Mouse (Mus musculus): ENCODE data around the gene Zfp628. TPM values are rescaled to one million over a fixed set of nuclear protein-coding genes. Genes with fewer than 3 reads are reported as not detected.
"Not testable (repeated sequence)": the region's sequence is repeated elsewhere in the genome, so short reads cannot be mapped to it uniquely, and the experiment has no call there.

Zfp628 gene
- total RNA-seq (2021) = 10 to 100 TPM in 1 of 2 experiments, 1 to 10 TPM in 1; 9.9 to 10.5 TPM
- long read RNA-seq, experiment 1, partial matches to known transcripts = 2 of 8 reads
- long read RNA-seq, experiment 1, other reads (novel, unspliced or antisense) = 4 of 8 reads
- long read RNA-seq, experiment 2, partial matches to known transcripts = 0 of 2 reads
- long read RNA-seq, experiment 2, other reads (novel, unspliced or antisense) = 1 of 2 reads

GRCm38 (mm10) chr7:4915007-4915665, at the start of gene Zfp628:
Gene Zfp628 (plus strand): TSS chr7:4915217.
- peak; percentile 95 for DNase-seq

- DNase-seq = peak; percentile 93
Observed at GRCm38 (mm10) chr7:4865579-4866493, 49.2 kb upstream of the Zfp628 start.

- DNase-seq = no peak
Observed at GRCm38 (mm10) chr7:4866631-4867180, 48.3 kb upstream of the Zfp628 start.

- no peak for DNase-seq
Observed at GRCm38 (mm10) chr7:4870133-4870532, 44.9 kb upstream of the Zfp628 start, which contains the start of gene Isoc2b. Gene Isoc2b (minus strand): TSS chr7:4870258.

- peak; percentile 77 for DNase-seq
Observed at GRCm38 (mm10) chr7:4876753-4877221, 38.2 kb upstream of the Zfp628 start, which contains the start of gene Isoc2a. Gene Isoc2a (plus strand): TSS chr7:4877153.

GRCm38 (mm10) chr7:4877226-4877625, 37.8 kb upstream of the Zfp628 start:
- DNase-seq = no peak

- no peak for DNase-seq
Observed at GRCm38 (mm10) chr7:4878186-4878585, 36.8 kb upstream of the Zfp628 start.

GRCm38 (mm10) chr7:4879036-4879435, 36.0 kb upstream of the Zfp628 start:
- DNase-seq = not testable (repeated sequence)

GRCm38 (mm10) chr7:4886680-4887079, 28.3 kb upstream of the Zfp628 start:
- no peak for DNase-seq

- DNase-seq = no peak
Observed at GRCm38 (mm10) chr7:4895186-4895585, 19.8 kb upstream of the Zfp628 start.

GRCm38 (mm10) chr7:4898851-4899648, 16.0 kb upstream of the Zfp628 start:
- no peak for DNase-seq

- peak; percentile 42 for DNase-seq
Observed at GRCm38 (mm10) chr7:4899649-4900522, 15.1 kb upstream of the Zfp628 start.

- no peak for DNase-seq
Observed at GRCm38 (mm10) chr7:4900523-4900851, 14.5 kb upstream of the Zfp628 start.

- peak; percentile 41 for DNase-seq
Observed at GRCm38 (mm10) chr7:4901171-4901570, 13.8 kb upstream of the Zfp628 start.

GRCm38 (mm10) chr7:4902404-4902803, 12.6 kb upstream of the Zfp628 start:
- no peak for DNase-seq

GRCm38 (mm10) chr7:4906466-4906950, 8.5 kb upstream of the Zfp628 start, which contains the start of gene Gm36210:
Gene Gm36210 (minus strand): TSS chr7:4906516.
- no peak for DNase-seq

- DNase-seq = peak; percentile 84
Observed at GRCm38 (mm10) chr7:4911561-4911960, 3.5 kb upstream of the Zfp628 start.

GRCm38 (mm10) chr7:4912248-4912647, 2.8 kb upstream of the Zfp628 start:
- no peak for DNase-seq

GRCm38 (mm10) chr7:4915669-4916416, 826 bp downstream of the Zfp628 start:
- DNase-seq = no peak

- DNase-seq = no peak
Observed at GRCm38 (mm10) chr7:4917494-4917893, 2.5 kb downstream of the Zfp628 start.
